Mouse (Mus musculus) olfactory bulb, adult 2 months (tissue): Measurements from ENCODE around the gene Polr3gl.

Experiments used
- CTCF ChIP-seq: fragments of 200-500 bp; IDR thresholded peaks from 2 replicates; pipeline ENCODE4 v1.5.1; 2012; ENCODE audit warnings: low read depth, mild to moderate bottlenecking, low read length, moderate library complexity; ENCODE audit not compliant: insufficient read depth
- POLR2A ChIP-seq: fragments of 200-500 bp; IDR thresholded peaks from 2 replicates; pipeline ENCODE4 v1.6.1; 2012; ENCODE audit warnings: mild to moderate bottlenecking, low read depth, low read length, moderate library complexity; ENCODE audit not compliant: insufficient read depth

GRCm38 (mm10) chr3:96603311-96603710 is 9.3 kb upstream of the Polr3gl start:
- TF ChIP-seq CTCF (no peak), POLR2A (no peak)
